Mouse (Mus musculus) Patski (cell line): ENCODE results near the gene Sec22b. TPM values are rescaled to one million over a fixed set of nuclear protein-coding genes. Genes with fewer than 3 reads are reported as not detected.

ENCODE experiments used
- ATAC-seq: fragments of 100-300 bp; one replicate; pipeline ENCODE4 v1.8.0; 2021
- CTCF ChIA-PET: fragments of 350-600 bp; sonication (Branson Sonifier 250); formaldehyde crosslinking; loops from one replicate; lab custom pipeline; 2022; ENCODE audit warnings: inconsistent platforms; lab: Charles Lee
- POLR2A ChIA-PET: fragments of 350-600 bp; sonication (Branson Sonifier 250); formaldehyde crosslinking; loops from one replicate; lab custom pipeline; 2022; ENCODE audit warnings: antibody characterized with exemption, inconsistent platforms; lab: Charles Lee
- DNase-seq: peaks from one replicate; pipeline ENCODE4 v3.0.0-alpha.2; 2011; ENCODE audit warnings: low read depth, low spot score
- H3K27me3 ChIP-seq: fragments of 371-371 bp; one replicate; pipeline ENCODE4 v1.5.1; 2021
- CTCF ChIP-seq: fragments of 100-300 bp; IDR thresholded peaks from one replicate; pipeline ENCODE4 v1.5.1; 2021
- in situ Hi-C: fragments of 300-500 bp; cut with MboI; formaldehyde crosslinking; loops from 3 replicates; pipeline ENCODE4 v1.11.1; 2018; ENCODE audit warnings: low pct_unique_long_range_greater_than_20kb, mixed read lengths
- polyA plus RNA-seq: library from polyadenylated mRNA; unstranded; gene quantifications from one replicate; pipeline ENCODE4 v1.2.3, GENCODE M21; 2021

The Sec22b gene
- polyA plus RNA-seq, 1 experiment from 2014 or later, result 107 TPM

DNA sequence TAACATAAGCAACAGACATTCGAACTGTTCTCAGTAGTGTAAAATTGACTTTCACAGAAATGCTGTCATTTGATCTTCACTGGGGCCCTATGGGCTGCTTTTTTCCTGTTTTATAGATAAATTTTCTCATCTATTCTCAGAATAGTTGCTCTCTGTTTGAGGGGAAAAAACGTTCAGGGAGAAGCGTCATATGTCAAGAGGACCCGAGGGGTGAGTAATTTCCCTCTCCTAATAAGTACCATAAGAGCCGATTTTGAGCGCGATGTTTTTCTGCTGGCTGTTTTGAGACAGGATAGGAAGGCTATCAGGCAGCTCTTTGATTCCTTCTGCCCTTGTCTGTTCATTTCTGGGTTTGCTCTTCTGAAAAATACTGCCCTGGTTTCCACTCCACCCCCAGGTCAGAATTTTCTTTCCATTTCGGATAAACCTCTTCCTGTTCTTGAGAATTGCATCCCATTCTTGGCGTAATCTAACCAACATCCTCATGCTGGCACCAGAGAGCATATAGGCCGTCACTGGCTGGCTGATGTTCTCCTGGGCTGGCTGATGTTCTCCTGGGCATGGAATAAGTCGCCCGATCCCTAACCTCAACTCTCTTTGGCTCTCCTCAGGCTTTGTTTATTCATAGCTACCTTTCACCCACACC is 29.3 kb downstream of the Sec22b start:
- CTCF ChIA-PET, result interaction anchor here (0.6 to 7.9 kb wide), 7 partner anchors 8 to 295 kb away, joined by 3 to 63 read pairs (median 3); no protein-coding TSS in a partner anchor
- in situ Hi-C loops, result no loop called here

DNA sequence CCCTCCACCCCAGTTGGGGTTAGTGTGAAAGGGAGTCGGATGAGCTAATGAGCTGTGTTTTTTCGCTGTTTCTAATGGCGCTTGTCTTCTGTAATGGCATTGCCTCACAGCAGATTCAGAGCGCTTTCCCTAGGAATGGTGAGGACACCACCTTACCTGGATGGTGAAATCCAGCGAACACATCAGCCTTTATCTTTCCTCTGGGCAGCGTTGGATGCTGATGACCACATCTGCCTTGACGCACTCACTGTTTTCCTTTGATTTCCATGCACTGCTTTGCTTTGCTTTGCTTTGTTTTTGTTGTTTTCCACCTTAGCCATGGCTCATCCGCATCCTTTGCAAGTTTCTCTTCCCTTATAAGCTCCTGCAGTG is 29.8 kb downstream of the Sec22b start:
- POLR2A ChIA-PET, result no interaction called here
- no peaks in the 10 kb centered on the region for H3K27me3 ChIP-seq
- no peak for ATAC-seq
- no peak for TF ChIP-seq CTCF
- in situ Hi-C loops, result no loop called here
- no peak for DNase-seq
- CTCF ChIA-PET, result interaction anchor here (0.6 to 7.9 kb wide), 8 partner anchors 8 to 295 kb away, joined by 3 to 63 read pairs (median 3); no protein-coding TSS in a partner anchor

More for the DNA sequence above, 29.3 kb downstream of the Sec22b start:
- DNase-seq (no peak), ATAC-seq (no peak)
- no peaks in the 10 kb centered on the region for H3K27me3 ChIP-seq
- no peak for TF ChIP-seq CTCF
- POLR2A ChIA-PET, result no interaction called here

DNA sequence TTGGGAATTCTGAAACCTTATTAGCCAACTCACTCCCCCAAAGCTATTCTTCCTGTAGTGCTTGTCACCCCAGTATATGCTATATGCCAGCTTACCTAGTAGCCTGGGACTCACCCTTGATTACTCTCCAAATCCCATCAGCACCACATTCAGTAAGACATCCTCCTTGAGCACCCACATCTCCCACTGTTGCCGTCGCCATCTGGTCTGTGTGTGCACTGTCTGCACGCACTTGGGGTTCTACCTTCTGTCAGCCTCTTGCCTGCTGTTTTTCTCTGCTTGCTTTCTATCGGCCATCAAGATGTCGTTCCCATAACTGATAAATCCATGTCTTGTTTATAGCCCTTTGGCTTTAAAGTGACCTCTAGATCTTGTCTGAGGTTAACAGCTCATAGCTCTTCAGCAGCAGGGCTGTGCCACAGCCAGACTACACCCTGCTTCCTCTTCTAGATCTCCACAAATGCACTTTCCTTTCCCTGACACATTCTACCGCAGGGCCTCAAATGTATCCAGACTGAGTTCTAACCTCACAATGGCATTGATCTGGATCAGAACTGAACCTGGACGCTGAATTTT is 30.4 kb downstream of the Sec22b start:
- no peak for TF ChIP-seq CTCF
- in situ Hi-C loops, result no loop called here
- ATAC-seq (no peak), DNase-seq (no peak)
- ChIA-PET POLR2A (no interaction called here), CTCF (interaction anchor here (0.9 to 7.9 kb wide), 5 partner anchors 10 to 294 kb away, joined by 3 to 63 read pairs (median 3); no protein-coding TSS in a partner anchor)
- H3K27me3 ChIP-seq, result no peaks in the 10 kb centered on the region

DNA sequence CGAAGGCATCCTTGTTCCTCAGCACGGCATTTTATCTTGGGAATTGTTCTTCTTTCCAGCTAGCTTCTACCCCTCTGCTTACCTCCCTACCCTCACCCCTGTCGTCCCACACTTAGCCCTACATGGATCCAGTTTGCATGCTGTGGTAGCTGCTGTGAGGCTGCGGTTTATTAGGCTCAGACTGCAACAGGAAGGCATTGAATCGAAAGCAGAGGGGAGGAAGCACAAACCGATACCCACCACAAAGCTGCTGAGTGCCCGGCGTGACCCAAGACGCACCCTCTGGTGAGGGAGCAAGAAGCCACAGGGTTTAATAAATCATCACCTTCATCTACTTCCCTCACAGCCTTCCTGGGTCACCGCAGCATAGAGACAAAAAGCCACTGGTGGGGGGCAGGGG is 31.1 kb downstream of the Sec22b start:
- no peaks in the 10 kb centered on the region for H3K27me3 ChIP-seq
- no peak for TF ChIP-seq CTCF
- ChIA-PET CTCF (interaction anchor here (1.4 to 7.9 kb wide), 3 partner anchors 9 to 293 kb away, joined by 3 to 63 read pairs (median 4); no protein-coding TSS in a partner anchor), POLR2A (no interaction called here)
- in situ Hi-C loops, result no loop called here
- DNase-seq (no peak), ATAC-seq (no peak)

DNA sequence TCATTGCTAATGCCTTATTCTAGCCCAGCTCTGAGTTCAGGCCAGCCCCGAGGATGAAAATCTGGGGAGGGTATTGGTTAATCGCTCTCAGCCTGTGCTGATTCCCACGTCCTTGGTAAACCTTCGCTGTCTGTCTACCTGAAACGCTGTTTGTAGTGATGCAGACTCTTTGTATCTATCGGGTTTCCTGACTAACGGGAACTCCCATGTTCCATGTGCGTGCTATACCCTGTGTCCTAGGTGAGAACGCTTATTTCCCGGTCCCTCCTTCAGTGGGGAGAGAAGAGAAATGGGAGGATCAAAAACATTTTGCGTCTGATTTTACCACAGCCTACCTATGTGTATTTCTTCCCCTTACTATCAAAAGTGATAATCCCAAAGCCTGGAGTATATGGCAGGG is 31.8 kb downstream of the Sec22b start:
- no peaks in the 10 kb centered on the region for H3K27me3 ChIP-seq
- in situ Hi-C loops, result no loop called here
- DNase-seq (no peak), ATAC-seq (no peak)
- ChIA-PET CTCF (interaction anchor here (0.6 to 7.9 kb wide), 4 partner anchors 9 to 293 kb away, joined by 3 to 63 read pairs (median 4); no protein-coding TSS in a partner anchor), POLR2A (no interaction called here)
- TF ChIP-seq CTCF, result no peak

DNA sequence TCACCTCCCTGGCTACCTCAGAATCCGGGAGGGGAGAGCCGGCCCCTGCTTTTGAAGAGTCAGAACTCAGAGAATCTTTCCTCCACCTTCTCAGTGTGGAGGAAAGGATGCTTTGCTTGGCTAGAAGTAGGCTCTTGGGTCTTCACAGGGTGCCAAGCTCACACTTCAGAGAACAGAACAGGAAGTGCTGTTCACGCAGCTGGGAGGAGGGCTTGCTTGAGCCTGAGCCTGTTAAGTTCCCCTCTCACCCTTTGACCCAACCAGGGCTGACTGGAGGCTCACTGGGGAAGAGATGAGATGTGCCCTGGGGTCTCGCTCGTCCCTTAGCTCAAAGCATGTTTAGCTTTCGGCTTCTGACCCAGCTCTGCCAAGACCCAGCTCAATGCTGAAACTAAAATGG is 32.3 kb downstream of the Sec22b start:
- POLR2A ChIA-PET, result no interaction called here
- ATAC-seq (no peak), DNase-seq (no peak)
- H3K27me3 ChIP-seq, result no peaks in the 10 kb centered on the region
- CTCF ChIA-PET, result interaction anchor here (0.6 to 1.5 kb wide), 3 partner anchors 8 to 290 kb away, joined by 3 to 4 read pairs (median 3); no protein-coding TSS in a partner anchor
- no peak for TF ChIP-seq CTCF
- in situ Hi-C loops, result no loop called here

DNA sequence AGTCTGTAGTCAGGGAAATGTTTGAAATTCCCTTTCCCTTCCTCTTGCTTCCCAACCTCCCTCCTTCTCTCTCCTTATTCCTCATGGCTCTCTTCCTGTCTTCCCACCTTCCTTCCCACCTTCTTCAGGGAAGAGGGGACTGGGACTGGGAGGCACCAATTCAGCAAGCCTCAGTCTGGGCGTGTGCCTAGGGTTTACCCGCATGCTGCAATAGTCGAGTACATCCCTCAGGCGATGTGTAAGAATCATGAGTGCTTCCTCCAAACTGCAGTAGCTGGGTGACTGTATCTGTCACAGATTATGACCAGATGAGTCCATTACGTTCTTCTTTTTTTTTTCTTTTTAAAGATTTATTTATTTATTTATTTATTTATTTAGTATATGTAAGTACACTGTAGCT is 32.8 kb downstream of the Sec22b start:
- in situ Hi-C loops, result no loop called here
- no peak for TF ChIP-seq CTCF
- POLR2A ChIA-PET, result no interaction called here
- no peak for DNase-seq
- CTCF ChIA-PET, result interaction anchor here (1.0 to 1.1 kb wide), 2 partner anchors 100 to 290 kb away, joined by 3 read pairs; no protein-coding TSS in a partner anchor
- no peak for ATAC-seq
- H3K27me3 ChIP-seq, result no peaks in the 10 kb centered on the region

DNA sequence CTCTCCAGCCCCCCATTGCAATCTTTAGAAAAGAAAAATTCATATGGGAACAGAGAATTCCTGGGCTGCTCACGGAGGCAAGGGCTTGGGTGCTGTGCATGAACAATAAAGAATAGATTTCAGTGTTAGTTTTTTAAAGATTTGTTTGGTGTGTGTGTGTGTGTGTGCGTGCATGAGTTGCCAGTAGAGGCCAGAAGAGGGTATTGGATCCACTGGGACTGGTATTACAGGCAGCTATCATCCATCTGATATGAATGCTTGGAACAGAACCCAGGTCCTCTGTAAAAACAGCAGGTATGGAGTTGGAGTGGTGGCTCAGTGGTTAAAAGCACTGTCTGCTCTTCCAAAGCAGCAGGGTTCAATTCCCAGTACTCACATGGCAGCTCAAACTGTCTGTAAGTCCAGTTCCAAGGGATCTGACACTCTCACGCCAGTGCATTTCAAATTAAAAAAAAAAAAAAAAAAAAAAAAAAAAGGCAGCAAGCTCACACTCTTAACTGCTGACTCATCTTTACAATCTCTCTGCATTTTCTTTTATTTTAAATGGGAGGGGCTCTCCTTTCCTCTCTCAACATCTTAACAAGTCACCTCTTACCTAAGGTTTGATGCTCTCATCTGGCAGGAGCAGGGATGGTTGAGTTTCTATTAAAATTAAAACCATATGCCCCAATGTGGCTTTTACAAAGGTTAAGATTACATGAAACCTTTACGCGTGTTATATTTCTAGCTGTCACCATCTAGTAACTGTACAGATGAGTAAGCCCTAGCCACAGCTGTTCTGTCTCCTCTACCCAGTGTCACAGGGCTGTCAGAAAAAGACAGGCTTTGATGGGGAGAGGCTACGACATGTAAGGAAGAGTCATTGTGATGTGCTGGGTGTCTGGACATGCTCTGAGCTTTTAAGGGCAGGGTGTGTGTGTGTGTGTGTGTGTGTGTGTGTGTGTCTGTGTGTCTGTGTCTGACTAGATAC is 33.6 kb downstream of the Sec22b start:
- in situ Hi-C loops, result loop anchor here (5.0 kb wide), 1 partner anchor 78 kb away; the partner anchor contains the start of gene Notch2
- CTCF ChIA-PET, result interaction anchor here (0.8 to 2.8 kb wide), 6 partner anchors 25 to 290 kb away, joined by 3 to 7 read pairs (median 4); no protein-coding TSS in a partner anchor
- no peak for TF ChIP-seq CTCF
- POLR2A ChIA-PET, result interaction anchor here (0.5 to 0.6 kb wide), 2 partner anchors 25 to 161 kb away, joined by 3 to 10 read pairs; no protein-coding TSS in a partner anchor
- no peak for ATAC-seq
- no peak for DNase-seq
- H3K27me3 ChIP-seq, result no peaks in the 10 kb centered on the region

DNA sequence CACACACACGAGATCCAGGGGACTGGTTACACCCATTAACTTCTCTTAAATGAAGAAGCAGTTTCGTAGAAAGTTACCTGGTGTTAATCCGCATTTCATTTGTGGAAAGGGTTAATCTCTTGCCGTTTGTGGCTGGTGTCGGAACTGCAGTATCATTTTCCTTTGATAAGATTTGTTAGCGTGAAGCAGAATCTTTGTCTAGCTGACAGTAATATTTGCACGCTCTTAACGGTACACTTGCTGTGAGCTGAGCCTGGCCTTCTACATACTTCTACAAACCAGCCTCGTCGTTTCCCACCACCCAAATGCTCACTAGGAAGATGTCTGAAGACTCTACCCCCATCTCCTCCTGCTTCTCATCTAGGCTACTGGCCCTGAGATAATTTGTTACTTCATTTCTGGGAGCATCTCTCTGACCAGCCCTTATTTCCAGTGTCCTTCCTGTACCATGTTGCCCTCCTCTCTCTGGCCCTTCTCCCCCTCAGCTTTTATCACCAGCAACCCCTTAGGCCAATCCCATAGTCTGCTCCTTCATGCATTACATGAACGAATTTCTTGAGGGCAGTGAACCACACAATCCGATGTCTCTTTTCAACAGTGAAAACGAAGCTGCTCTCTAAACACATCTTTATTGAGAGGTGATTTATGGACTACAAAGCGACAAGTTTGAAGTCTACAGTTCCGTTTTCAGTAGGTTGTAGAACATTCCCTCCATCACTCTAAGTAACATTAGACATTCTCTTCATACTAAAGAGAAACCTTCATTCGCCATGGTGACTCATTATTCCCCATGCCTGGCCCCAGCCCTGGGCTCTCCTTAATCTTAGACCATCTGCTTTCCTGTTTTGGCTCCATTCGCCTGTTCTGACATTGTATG is 36.3 kb downstream of the Sec22b start:
- TF ChIP-seq CTCF, result no peak
- POLR2A ChIA-PET, result interaction anchor here (0.6 to 1.3 kb wide), 5 partner anchors 10 to 151 kb away, joined by 3 to 4 read pairs (median 3); no protein-coding TSS in a partner anchor
- H3K27me3 ChIP-seq, result no peaks in the 10 kb centered on the region
- in situ Hi-C loops, result loop anchor here (5.0 kb wide), 1 partner anchor 75 kb away; the partner anchor contains the start of gene Notch2
- ATAC-seq (peak; percentile 52), DNase-seq (peak; percentile 70)
- CTCF ChIA-PET, result interaction anchor here (0.7 to 2.8 kb wide), 5 partner anchors 7 to 287 kb away, joined by 3 to 7 read pairs (median 4); partner anchors contain the start of gene Notch2
